Mouse (Mus musculus) neural tube, embryonic 15.5 days (tissue): ENCODE measurements around the gene Iqck. TPM values are rescaled to one million over a fixed set of nuclear protein-coding genes. Genes with fewer than 3 reads are reported as not detected.

ENCODE experiments used
- ATAC-seq: fragments of 200-750 bp; cut with Nextera tagmentation; 2 replicates; pipeline ENCODE4 v1.8.0; 2017; ENCODE audit warnings: mild to moderate bottlenecking, moderate TSS enrichment, moderate library complexity; ENCODE audit not compliant: low FRiP score
- H3K27ac ChIP-seq: fragments of 300-500 bp; sonication (generic); replicated peaks from 2 replicates; pipeline ENCODE4 v1.5.1; 2015; ENCODE audit warnings: mild to moderate bottlenecking, inconsistent platforms
- H3K27me3 ChIP-seq: fragments of 300-500 bp; sonication (generic); replicated peaks from 2 replicates; pipeline ENCODE4 v1.6.1; 2015; ENCODE audit warnings: inconsistent platforms
- H3K36me3 ChIP-seq: fragments of 300-500 bp; sonication (generic); 2 replicates; pipeline ENCODE4 v1.6.1; 2015; ENCODE audit warnings: inconsistent platforms
- H3K4me1 ChIP-seq: fragments of 300-500 bp; sonication (generic); 2 replicates; pipeline ENCODE4 v1.6.1; 2015; ENCODE audit warnings: inconsistent platforms
- H3K4me2 ChIP-seq: fragments of 300-500 bp; sonication (generic); 2 replicates; pipeline ENCODE4 v1.6.1; 2015; ENCODE audit warnings: inconsistent platforms, mild to moderate bottlenecking, moderate library complexity
- H3K4me3 ChIP-seq: fragments of 300-500 bp; sonication (generic); replicated peaks from 2 replicates; pipeline ENCODE4 v1.5.1; 2015; ENCODE audit warnings: mild to moderate bottlenecking, inconsistent platforms
- H3K9ac ChIP-seq: fragments of 300-500 bp; sonication (generic); replicated peaks from 2 replicates; pipeline ENCODE4 v1.6.1; 2015; ENCODE audit warnings: mild to moderate bottlenecking, inconsistent platforms
- H3K9me3 ChIP-seq: fragments of 300-500 bp; sonication (generic); replicated peaks from 2 replicates; pipeline ENCODE4 v1.6.1; 2016; ENCODE audit warnings: inconsistent platforms
- WGBS: fragments of 180-500 bp; shearing (Covaris S2); methylation state at CpG from one replicate; pipeline ENCODE4 v1.1.7; 2015; ENCODE audit warnings: mixed read lengths; 5-methylcytosine and 5-hydroxymethylcytosine counted together
- polyA plus RNA-seq: library from polyadenylated mRNA; unstranded; fragments of >200 nt; fragmentation: Nextera tagmentation; extraction: Ambion mirVana; gene quantifications from 2 replicates; pipeline ENCODE4 v1.2.1, GENCODE M21; 2015

Gene Iqck
- polyA plus RNA-seq: 3.5 and 4.4 TPM in 2 replicates

DNA sequence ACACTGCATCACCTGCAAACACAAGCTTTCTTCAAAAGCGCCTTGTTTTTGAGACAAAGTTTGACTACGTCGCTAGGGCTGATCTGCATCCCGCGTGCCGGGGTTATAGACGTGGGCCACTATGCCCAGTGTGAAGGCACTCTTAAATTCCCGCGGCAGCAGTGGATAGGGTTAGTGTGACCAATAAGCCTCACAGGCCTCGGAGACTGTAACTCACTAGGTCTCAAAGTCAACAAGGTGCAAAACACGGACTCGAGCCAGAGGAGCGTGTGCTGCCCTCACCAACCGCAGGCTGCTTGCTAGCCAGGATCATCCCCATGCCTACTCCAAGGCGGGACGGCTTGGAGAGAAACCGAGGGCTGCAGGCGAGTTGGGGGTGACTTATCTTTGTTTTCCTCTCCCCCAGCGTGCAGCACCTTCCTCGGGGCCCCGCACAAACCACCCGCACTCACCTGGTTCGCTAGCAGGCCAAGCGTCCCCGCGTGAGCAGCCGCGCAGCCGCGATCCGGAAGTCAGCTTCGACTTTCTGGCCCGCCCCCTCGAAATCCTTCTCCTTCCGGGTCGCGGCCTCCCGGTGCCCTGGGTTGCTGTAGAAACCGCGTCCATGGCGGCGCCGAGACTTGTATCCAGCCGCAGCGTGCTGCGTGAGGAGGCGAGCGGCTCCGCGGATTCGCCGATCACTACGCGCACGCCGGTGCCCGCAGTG is at the start of gene Iqck:
Iqck (plus strand) TSS at position 582 of the 706 bp plus-strand sequence.
- no peaks in the 10 kb centered on the region for H3K27me3 ChIP-seq
- WGBS: under 1% methylated on average over 57 of the region's 57 CpGs
- H3K27ac ChIP-seq: peak within 1 kb of the TSS; percentile 85
- H3K9me3 ChIP-seq: no peaks in the 10 kb centered on the region
- peaks cover 31% of the 10 kb centered on the region for H3K36me3 ChIP-seq
- peak within 1 kb of the TSS; percentile 61 for H3K9ac ChIP-seq
- peak; percentile 98 for ATAC-seq
- peaks cover 42% of the 10 kb centered on the region for H3K4me1 ChIP-seq
- H3K4me2 ChIP-seq: peak within 1 kb of the TSS; percentile 87
- H3K4me3 ChIP-seq: peak within 1 kb of the TSS; percentile 89

DNA sequence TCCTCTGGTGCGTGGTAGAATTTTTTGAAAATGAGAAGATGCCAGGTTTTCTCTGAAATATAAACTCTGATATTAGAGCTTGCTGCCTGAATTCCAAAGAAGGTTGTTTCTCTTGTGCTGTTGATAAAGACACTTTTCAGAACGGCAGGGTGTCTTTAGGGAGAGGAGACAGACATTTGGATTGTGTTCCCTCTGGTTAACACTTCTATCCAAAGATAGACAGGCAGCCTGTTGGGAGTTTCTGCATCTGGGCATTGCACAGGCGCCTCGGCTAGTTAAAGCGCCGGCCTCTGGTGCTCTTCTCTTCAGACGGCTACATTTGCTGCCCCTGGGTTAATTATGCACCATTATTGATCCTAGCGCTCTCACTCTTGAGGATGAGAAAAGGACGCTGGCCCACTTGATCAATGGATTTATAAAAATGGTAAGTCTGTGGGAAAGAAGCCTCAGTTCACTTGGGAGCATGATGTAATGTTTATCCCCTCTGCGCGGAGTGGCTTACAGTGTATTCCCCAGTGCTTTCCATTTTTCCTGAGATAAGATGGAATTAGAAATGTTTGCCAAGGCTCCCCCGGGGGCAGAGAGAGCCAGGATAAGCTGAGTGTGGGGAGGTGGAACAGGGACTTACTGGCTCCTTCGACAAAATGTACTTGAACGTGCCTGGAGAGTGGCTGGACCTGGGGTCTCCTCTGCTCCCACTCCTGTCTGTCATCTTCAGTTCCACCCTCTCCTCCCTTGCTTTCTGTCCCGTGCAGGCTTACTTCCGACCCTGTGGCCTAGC is 48.7 kb upstream of the Iqck start:
- Histone ChIP-seq H3K4me3 (no peak overlapping the region), H3K36me3 (peaks cover 71% of the 10 kb centered on the region), H3K27ac (no peak overlapping the region), H3K4me1 (no peaks in the 10 kb centered on the region), H3K9ac (no peak overlapping the region), H3K9me3 (no peaks in the 10 kb centered on the region), H3K27me3 (no peaks in the 10 kb centered on the region), H3K4me2 (no peak overlapping the region)
- 65% methylated on average over 16 of the region's 16 CpGs for WGBS
- ATAC-seq: no peak

DNA sequence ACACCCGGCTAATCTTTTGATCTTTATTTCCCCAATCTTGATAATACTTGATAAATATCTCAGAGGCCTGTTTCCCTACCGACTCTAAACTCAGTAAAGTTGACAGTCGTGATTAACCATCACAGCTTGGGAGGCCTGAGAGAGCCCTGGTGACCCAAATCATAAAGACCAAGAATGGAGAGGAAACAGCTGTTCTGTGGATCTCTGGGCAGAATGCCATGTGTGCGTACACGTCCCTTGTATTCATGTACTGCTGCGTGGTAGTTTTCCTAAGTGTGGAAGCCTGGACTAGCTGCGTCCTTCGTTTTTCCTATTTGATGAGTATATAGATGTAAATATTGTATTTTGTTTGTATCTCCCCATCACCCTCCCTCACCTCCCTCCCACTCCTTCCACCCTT is 47.7 kb upstream of the Iqck start:
- no peaks in the 10 kb centered on the region for H3K4me1 ChIP-seq
- H3K4me2 ChIP-seq: no peak overlapping the region
- 71% methylated on average over 8 of the region's 8 CpGs for WGBS
- no peak overlapping the region for H3K4me3 ChIP-seq
- no peak overlapping the region for H3K27ac ChIP-seq
- ATAC-seq: no peak
- peaks cover 62% of the 10 kb centered on the region for H3K36me3 ChIP-seq
- H3K27me3 ChIP-seq: no peaks in the 10 kb centered on the region
- H3K9ac ChIP-seq: no peak overlapping the region
- no peaks in the 10 kb centered on the region for H3K9me3 ChIP-seq

DNA sequence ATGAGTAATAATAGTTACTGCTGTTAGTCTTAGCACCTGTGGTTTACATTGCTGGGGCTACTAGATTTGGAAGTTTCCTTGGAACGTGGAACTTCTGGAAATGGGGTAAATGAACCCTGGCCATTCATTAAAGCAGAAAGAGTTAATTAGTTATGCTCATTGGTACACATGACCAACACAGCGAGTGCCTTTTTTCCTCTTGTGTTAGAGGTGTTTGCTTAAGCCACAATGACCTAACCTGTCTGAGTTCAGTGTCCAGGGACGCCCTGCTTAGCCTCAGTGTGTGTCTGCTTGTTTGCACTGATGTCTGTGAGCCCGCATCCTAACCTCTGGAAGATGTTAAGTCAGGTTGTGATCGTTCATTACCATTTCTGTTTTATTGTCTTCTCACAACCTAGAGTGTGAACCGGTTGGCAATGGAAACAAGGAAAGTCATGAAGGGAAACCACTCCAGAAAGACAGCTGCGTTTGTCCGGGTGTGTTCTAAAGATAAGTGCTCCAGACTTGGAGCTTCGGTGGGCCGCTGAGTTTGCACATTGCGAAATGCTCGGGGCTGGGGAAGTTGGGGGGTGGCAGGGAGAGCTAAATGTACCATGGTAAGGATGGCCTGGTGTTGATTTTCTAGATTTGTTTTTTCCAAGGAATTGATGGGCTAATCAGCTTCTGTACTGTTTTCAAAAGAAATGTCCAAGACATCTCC is 44.0 kb upstream of the Iqck start:
- peaks cover 51% of the 10 kb centered on the region for H3K36me3 ChIP-seq
- no peak for ATAC-seq
- WGBS: 78% methylated on average over 12 of the region's 12 CpGs

DNA sequence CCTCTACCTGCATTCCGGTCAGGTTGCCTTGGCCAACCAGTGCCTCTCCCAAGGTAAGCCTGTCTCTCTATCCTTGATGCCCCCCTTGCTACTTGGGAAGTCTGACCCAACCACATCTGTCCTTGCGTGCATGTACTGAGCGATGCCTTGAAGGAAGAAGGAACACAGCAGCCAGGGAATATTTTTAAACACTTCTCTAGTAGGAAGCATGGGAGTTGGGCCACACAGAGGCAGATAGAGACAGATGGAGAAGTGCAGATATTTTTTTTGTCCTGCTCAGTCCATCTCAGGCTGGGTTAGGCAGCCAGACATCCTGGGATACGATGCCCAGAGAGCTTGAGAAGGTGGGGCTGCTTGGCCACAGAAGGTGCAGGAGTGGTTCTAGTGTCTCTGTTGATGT is 42.0 kb upstream of the Iqck start:
- Histone ChIP-seq H3K4me2 (no peak overlapping the region), H3K4me3 (no peak overlapping the region), H3K27me3 (no peaks in the 10 kb centered on the region), H3K27ac (no peak overlapping the region), H3K9me3 (no peaks in the 10 kb centered on the region), H3K36me3 (peaks cover 58% of the 10 kb centered on the region), H3K4me1 (no peaks in the 10 kb centered on the region), H3K9ac (no peak overlapping the region)
- ATAC-seq: no peak
- 88% methylated on average over 4 of the region's 4 CpGs for WGBS

More for the DNA sequence above, 44.0 kb upstream of the Iqck start:
- Histone ChIP-seq H3K27ac (no peak overlapping the region), H3K9ac (no peak overlapping the region), H3K4me2 (no peak overlapping the region), H3K4me1 (no peaks in the 10 kb centered on the region), H3K27me3 (no peaks in the 10 kb centered on the region), H3K9me3 (no peaks in the 10 kb centered on the region), H3K4me3 (no peak overlapping the region)

DNA sequence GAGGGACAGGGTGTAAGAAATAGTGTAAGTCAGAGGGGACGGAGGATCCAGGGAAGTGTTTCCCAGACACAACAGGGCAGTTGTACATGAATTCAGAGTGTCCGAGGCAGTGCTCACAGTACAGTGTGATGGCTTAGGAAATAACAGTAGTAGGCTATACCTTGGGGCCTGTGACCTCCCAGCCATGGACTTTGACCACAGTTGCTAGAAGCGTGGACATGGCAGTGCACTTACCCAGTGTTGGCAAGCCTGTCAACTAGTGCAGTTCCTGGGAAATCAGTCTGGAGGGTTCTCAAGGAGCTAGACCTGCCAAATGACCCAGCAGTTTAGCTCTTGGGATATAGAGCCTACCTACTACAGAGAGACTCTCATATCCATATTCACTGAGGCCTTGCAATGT is 39.3 kb upstream of the Iqck start:
- peaks cover 56% of the 10 kb centered on the region for H3K36me3 ChIP-seq
- ATAC-seq: no peak
- no peak overlapping the region for H3K4me3 ChIP-seq
- no peaks in the 10 kb centered on the region for H3K9me3 ChIP-seq
- H3K9ac ChIP-seq: no peak overlapping the region
- H3K4me1 ChIP-seq: no peaks in the 10 kb centered on the region
- WGBS: 97% methylated on average over 3 of the region's 3 CpGs
- no peak overlapping the region for H3K27ac ChIP-seq
- H3K27me3 ChIP-seq: no peaks in the 10 kb centered on the region
- no peak overlapping the region for H3K4me2 ChIP-seq

DNA sequence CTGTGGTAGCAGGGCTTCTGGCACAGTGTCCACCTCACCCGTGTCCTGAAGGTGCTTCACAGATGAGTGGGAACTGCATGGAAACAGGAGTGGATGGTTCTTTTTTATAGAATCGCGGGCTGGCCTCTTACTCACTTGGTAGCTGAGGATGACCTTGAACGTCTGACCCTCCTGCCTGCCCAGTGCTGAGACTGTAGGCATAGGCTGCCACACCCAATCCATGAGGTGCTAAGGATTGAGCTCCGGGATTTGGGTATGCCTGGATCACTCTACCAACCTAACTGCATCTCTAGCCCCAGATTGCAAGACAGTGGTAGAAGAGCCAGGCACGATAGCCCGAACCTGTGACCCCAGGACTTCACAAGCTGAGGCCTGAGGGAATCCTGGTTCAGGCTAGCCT is 37.8 kb upstream of the Iqck start:
- ATAC-seq: no peak
- no peak overlapping the region for H3K9ac ChIP-seq
- no peak overlapping the region for H3K4me3 ChIP-seq
- H3K27me3 ChIP-seq: no peaks in the 10 kb centered on the region
- H3K9me3 ChIP-seq: no peaks in the 10 kb centered on the region
- no peak overlapping the region for H3K27ac ChIP-seq
- no peak overlapping the region for H3K4me2 ChIP-seq
- no peaks in the 10 kb centered on the region for H3K4me1 ChIP-seq
- WGBS: 90% methylated on average over 7 of the region's 7 CpGs
- peaks cover 50% of the 10 kb centered on the region for H3K36me3 ChIP-seq

DNA sequence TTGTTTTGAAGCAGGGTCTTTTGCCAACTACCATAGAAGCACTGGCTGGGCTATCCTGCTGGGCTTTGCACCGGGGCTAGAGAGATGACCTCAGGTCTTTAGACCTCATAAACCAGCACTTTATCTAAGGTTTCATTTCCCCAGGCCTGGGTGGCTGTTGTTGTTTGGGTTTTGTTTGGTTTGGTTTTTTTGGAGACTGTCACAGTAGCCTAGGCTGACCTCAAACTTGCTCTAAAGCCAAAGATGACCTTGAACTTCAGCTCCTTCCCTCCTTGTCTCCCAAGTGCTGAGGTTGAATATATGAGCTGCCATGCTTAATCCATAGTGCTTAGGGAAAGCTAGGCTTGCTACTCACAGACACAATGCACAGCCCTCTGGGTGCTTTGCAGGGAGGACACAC is 35.9 kb upstream of the Iqck start:
- Histone ChIP-seq H3K4me2 (no peak overlapping the region), H3K36me3 (peaks cover 40% of the 10 kb centered on the region), H3K9ac (no peak overlapping the region), H3K4me3 (no peak overlapping the region), H3K4me1 (no peaks in the 10 kb centered on the region), H3K9me3 (no peaks in the 10 kb centered on the region), H3K27me3 (no peaks in the 10 kb centered on the region), H3K27ac (no peak overlapping the region)
- 65% methylated on average over 1 of the region's 1 CpGs for whole genome bisulfite sequencing
- ATAC-seq: no peak

DNA sequence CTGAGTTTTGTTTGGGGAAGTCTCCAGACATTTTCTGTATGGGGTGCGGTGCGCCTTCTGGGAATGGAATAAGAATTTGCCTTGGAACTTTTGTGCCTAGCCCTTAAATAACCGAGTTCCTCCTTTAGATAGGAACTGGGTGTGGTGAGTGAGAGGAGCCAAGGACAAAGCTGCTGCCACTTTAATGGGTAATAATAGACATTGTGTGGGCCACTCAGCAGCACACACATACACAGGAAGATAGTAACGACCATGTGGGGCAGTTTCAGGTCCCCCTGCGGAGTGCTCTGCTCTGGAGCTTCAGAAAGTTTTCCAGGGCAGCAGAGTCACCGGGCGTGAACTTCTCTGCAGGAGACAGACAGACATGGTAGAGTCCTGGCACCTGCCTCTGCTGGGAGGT is 34.2 kb upstream of the Iqck start:
- Histone ChIP-seq H3K27ac (no peak overlapping the region), H3K9ac (no peak overlapping the region), H3K27me3 (no peaks in the 10 kb centered on the region), H3K9me3 (no peaks in the 10 kb centered on the region), H3K4me3 (no peak overlapping the region), H3K4me2 (no peak overlapping the region), H3K4me1 (no peaks in the 10 kb centered on the region), H3K36me3 (peaks cover 45% of the 10 kb centered on the region)
- WGBS: 66% methylated on average over 7 of the region's 7 CpGs
- no peak for ATAC-seq

DNA sequence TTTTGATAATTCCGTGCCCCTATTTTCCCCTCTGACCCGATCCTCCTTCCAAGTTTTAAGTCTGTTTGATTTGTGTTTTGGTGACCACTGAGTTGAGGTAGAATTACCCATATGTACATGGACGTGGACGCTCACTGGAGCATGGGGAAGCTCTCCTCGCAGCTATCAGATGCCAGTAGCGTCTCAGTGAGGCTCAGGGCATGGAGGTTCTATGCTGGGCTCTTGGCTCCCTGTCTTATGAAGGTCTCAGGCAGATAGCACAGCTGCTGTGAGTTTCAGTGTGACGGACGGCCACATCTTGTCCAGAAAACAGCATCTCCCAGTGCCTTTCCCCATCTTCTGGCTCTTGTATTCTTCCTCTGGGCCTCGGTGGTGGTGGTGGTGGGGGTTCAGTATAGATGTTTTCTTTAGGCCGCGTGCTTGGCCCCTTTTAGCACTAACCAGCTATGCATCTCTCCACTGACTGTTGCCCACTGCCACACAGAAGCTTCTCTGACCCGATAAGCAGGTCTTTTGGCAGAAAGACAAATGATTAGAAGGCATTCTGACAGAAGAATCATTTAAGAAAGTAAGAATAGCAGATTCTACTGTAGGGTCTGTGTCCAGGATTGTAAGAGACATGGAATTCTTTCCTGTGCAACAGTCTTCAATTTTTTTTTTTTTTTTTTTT is 33.5 kb upstream of the Iqck start:
- WGBS: 89% methylated on average over 12 of the region's 12 CpGs
- Histone ChIP-seq H3K4me2 (no peak overlapping the region), H3K27me3 (no peaks in the 10 kb centered on the region), H3K4me3 (no peak overlapping the region), H3K27ac (no peak overlapping the region), H3K36me3 (peaks cover 52% of the 10 kb centered on the region), H3K9ac (no peak overlapping the region), H3K4me1 (no peaks in the 10 kb centered on the region), H3K9me3 (no peaks in the 10 kb centered on the region)
- no peak for ATAC-seq

DNA sequence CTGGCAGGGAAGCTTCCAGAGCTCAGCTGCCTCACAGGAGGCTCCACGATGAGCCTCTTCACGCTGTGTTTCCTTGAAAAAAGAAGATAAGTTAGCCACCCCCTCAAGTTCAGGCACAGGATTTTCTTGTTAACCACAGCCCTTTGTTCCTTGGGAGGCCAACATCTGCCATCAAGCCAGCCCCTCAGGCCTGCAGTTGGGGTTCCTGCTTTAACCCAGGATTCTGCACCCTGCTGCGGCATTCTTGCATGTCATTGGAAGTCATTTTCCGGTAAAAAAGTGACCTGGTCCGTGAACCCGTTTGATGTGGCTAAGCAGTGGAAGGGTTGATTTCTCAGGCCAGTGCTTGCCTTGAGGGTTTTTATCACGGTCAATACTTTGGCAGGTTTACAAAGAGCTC is 31.1 kb upstream of the Iqck start:
- Histone ChIP-seq H3K9ac (no peak overlapping the region), H3K9me3 (no peaks in the 10 kb centered on the region), H3K4me2 (no peak overlapping the region), H3K4me1 (no peaks in the 10 kb centered on the region), H3K36me3 (peaks cover 50% of the 10 kb centered on the region), H3K4me3 (no peak overlapping the region), H3K27ac (no peak overlapping the region), H3K27me3 (no peaks in the 10 kb centered on the region)
- WGBS: 59% methylated on average over 7 of the region's 7 CpGs
- no peak for ATAC-seq
